Mouse (Mus musculus) liver, adult 2 months (tissue): ENCODE measurements around the gene Rras. TPM values are rescaled to one million over a fixed set of nuclear protein-coding genes. Genes with fewer than 3 reads are reported as not detected.

ENCODE experiments used
- DNase-seq: peaks from one replicate; pipeline ENCODE4 v3.0.0-alpha.2; 2011; ENCODE audit warnings: low read depth, low spot score; ENCODE audit errors: extremely low read depth
- H3K27ac ChIP-seq: fragments of 200-500 bp; replicated peaks from 2 replicates; pipeline ENCODE4 v1.5.1; 2012; ENCODE audit warnings: low read depth, mild to moderate bottlenecking, control low read depth, inconsistent platforms, low read length; ENCODE audit not compliant: insufficient read depth
- H3K27me3 ChIP-seq: fragments of 200-500 bp; 2 replicates; pipeline ENCODE4 v1.6.1; 2012; ENCODE audit warnings: mild to moderate bottlenecking, moderate library complexity, low read length, inconsistent platforms; ENCODE audit not compliant: control insufficient read depth, insufficient read depth
- H3K36me3 ChIP-seq: fragments of 200-500 bp; 2 replicates; pipeline ENCODE4 v1.6.1; 2012; ENCODE audit warnings: low read length, inconsistent platforms; ENCODE audit not compliant: control insufficient read depth, insufficient read depth
- H3K4me1 ChIP-seq: fragments of 200-500 bp; 2 replicates; pipeline ENCODE4 v1.6.1; 2011; ENCODE audit warnings: low read length; ENCODE audit not compliant: control insufficient read depth, insufficient read depth
- H3K4me3 ChIP-seq: fragments of 200-500 bp; 2 replicates; pipeline ENCODE4 v1.5.1; 2011; ENCODE audit warnings: low read depth, mild to moderate bottlenecking, control low read depth, low read length, moderate library complexity; ENCODE audit not compliant: insufficient read depth
- H3K79me2 ChIP-seq: fragments of 200-500 bp; 2 replicates; pipeline ENCODE4 v1.6.1; 2012; ENCODE audit warnings: inconsistent platforms, mild to moderate bottlenecking, low read length, moderate library complexity; ENCODE audit not compliant: control insufficient read depth, insufficient read depth
- H3K9ac ChIP-seq: fragments of 200-500 bp; 2 replicates; pipeline ENCODE4 v1.6.1; 2012; ENCODE audit warnings: low read depth, mild to moderate bottlenecking, control low read depth, inconsistent platforms, low read length
- CTCF ChIP-seq: fragments of 200-500 bp; IDR thresholded peaks from 2 replicates; pipeline ENCODE4 v1.5.1; 2011; ENCODE audit warnings: low read depth, low read length, control low read depth
- POLR2A ChIP-seq: fragments of 200-500 bp; IDR thresholded peaks from 2 replicates; pipeline ENCODE4 v1.6.1; 2011; ENCODE audit warnings: low read length, control low read depth; ENCODE audit not compliant: insufficient read depth; ENCODE audit errors: extremely low read depth
- WGBS: fragments of 180-500 bp; shearing (Covaris S2); methylation state at CpG from one replicate; pipeline ENCODE4 v1.1.7; 2018; 5-methylcytosine and 5-hydroxymethylcytosine counted together
- polyA plus RNA-seq: library from polyadenylated mRNA; depleted of rRNA; stranded (reverse); fragments of >200 nt; gene quantifications from 2 replicates; pipeline ENCODE4 v1.2.3, GENCODE M21; 2012
- total RNA-seq: library from RNA; depleted of rRNA; stranded (reverse); fragments of >200 nt; gene quantifications from 2 replicates; pipeline ENCODE4 v1.2.3, GENCODE M21; 2014

The Rras gene
- total and polyA plus RNA-seq, 2 experiments = 8.9 to 54.9 TPM

DNA sequence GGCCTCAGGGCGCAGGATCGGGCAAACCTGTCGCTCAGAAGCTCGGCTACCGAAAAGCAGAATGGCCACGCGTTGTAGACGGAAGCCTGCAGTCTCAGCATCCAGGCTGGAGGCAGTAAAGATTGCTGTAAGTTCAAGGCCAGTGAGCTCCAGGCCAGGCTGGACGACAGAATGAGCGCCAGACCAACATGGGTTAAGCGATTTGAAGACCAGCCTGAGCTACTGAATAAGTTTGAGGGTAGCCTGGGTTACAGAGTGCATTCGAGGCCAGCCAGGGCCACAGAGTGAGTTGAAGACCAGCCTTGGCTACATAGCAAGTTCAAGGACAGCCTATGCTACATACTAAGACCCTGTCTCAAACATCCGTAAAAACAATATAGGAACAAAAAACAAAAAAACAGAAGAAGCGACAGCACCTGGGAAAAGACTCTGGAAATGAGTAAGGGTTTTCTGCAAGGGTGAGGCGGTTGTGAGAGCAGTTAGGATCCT lies 19.8 kb upstream of the Rras start:
- Histone ChIP-seq H3K9ac (peak overlapping the region; percentile 76), H3K4me1 (peaks cover 6% of the 10 kb centered on the region; the same call in 1 of the 2 replicates)

DNA sequence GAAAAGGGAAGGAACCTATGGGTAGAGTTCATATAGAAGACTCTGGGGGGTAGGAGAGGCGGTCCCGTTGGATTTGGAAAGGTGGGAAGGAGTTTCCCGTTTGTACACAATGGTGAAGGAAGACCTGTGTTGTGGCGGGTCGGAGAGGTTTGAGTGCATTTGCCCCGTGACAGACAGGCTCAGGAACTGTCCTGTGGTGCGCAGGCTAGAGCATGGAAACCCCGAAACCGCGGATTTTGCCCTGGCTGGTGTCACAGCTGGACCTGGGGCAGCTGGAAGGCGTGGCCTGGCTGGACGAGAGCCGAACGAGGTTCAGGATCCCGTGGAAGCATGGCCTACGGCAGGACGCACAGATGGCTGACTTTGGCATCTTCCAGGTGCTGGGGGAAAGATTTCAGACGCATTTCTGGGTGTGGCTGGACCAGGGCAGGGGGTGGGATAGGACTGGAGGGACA lies 19.2 kb upstream of the Rras start, which contains the start of gene Bcl2l12:
Gene Bcl2l12 (minus strand): TSS at position 212 of the 455 bp plus-strand sequence.
- peaks cover 6% of the 10 kb centered on the region; the same call in 1 of the 2 replicates for H3K4me1 ChIP-seq
- peak; percentile 87 for DNase-seq
- H3K36me3 ChIP-seq = peaks cover 11% of the 10 kb centered on the region; the same call in 1 of the 2 replicates

More for the DNA sequence above, 19.8 kb upstream of the Rras start:
- H3K27me3 ChIP-seq = no peaks in the 10 kb centered on the region
- DNase-seq = peak; percentile 55
- H3K27ac ChIP-seq = peak overlapping the region; percentile 83
- 2% methylated on average over 15 of the region's 15 CpGs for WGBS
- H3K36me3 ChIP-seq = peaks cover 10% of the 10 kb centered on the region; the same call in 1 of the 2 replicates
- peak overlapping the region; percentile 80 for H3K4me3 ChIP-seq
- H3K79me2 ChIP-seq = 0 out of 2 replicates have a peak, but pooled peaks cover 3% of the 10 kb centered on the region
- TF ChIP-seq POLR2A (no peak), CTCF (no peak)

GRCm38 (mm10) chr7:44999753-45000152 lies 18.0 kb upstream of the Rras start:
- H3K27me3 ChIP-seq = no peaks in the 10 kb centered on the region
- TF ChIP-seq CTCF (no peak), POLR2A (no peak)
- H3K9ac ChIP-seq = no peak overlapping the region
- no peak overlapping the region; the same call in 1 of the 2 replicates for H3K27ac ChIP-seq
- H3K79me2 ChIP-seq = 0 out of 2 replicates have a peak, but pooled peaks cover 3% of the 10 kb centered on the region
- H3K4me3 ChIP-seq = no peak overlapping the region
- peaks cover 6% of the 10 kb centered on the region; the same call in 1 of the 2 replicates for H3K4me1 ChIP-seq
- peaks cover 11% of the 10 kb centered on the region; the same call in 1 of the 2 replicates for H3K36me3 ChIP-seq
- WGBS = 71% methylated on average over 11 of the region's 11 CpGs
- no peak for DNase-seq

More for the DNA sequence above, 19.2 kb upstream of the Rras start, which contains the start of gene Bcl2l12:
- peak within 1 kb of the TSS; percentile 83 for H3K27ac ChIP-seq
- H3K4me3 ChIP-seq = peak within 1 kb of the TSS; percentile 80
- under 1% methylated on average over 18 of the region's 18 CpGs for WGBS
- TF ChIP-seq POLR2A = peak; percentile 55; the same call in 1 of the 2 replicates
- no peak for TF ChIP-seq CTCF
- peak within 1 kb of the TSS; percentile 76 for H3K9ac ChIP-seq
- no peaks in the 10 kb centered on the region for H3K27me3 ChIP-seq
- 0 out of 2 replicates have a peak, but pooled peaks cover 3% of the 10 kb centered on the region for H3K79me2 ChIP-seq

GRCm38 (mm10) chr7:45000539-45001114 lies 17.1 kb upstream of the Rras start:
- WGBS = 77% methylated on average over 21 of the region's 21 CpGs
- no peak overlapping the region for H3K27ac ChIP-seq
- peaks cover 6% of the 10 kb centered on the region; the same call in 1 of the 2 replicates for H3K4me1 ChIP-seq
- no peak for TF ChIP-seq POLR2A
- no peak for TF ChIP-seq CTCF
- no peaks in the 10 kb centered on the region for H3K27me3 ChIP-seq
- no peak overlapping the region for H3K4me3 ChIP-seq
- H3K36me3 ChIP-seq = peaks cover 11% of the 10 kb centered on the region; the same call in 1 of the 2 replicates
- no peak for DNase-seq
- no peak overlapping the region for H3K9ac ChIP-seq
- 0 out of 2 replicates have a peak, but pooled peaks cover 3% of the 10 kb centered on the region for H3K79me2 ChIP-seq

GRCm38 (mm10) chr7:45002440-45002839 lies 15.3 kb upstream of the Rras start:
- Histone ChIP-seq H3K4me3 (no peak overlapping the region), H3K27me3 (no peaks in the 10 kb centered on the region), H3K27ac (no peak overlapping the region), H3K79me2 (peaks cover 3% of the 10 kb centered on the region; the same call in 1 of the 2 replicates), H3K36me3 (peaks cover 11% of the 10 kb centered on the region; the same call in 1 of the 2 replicates), H3K4me1 (peaks cover 3% of the 10 kb centered on the region; the same call in 1 of the 2 replicates), H3K9ac (no peak overlapping the region)
- 81% methylated on average over 7 of the region's 7 CpGs for WGBS
- TF ChIP-seq CTCF = no peak
- no peak for TF ChIP-seq POLR2A
- no peak for DNase-seq
